Mouse (Mus musculus) heart, embryonic 10.5 days (tissue): ENCODE results near the gene Rab44. TPM values are rescaled to one million over a fixed set of nuclear protein-coding genes. Genes with fewer than 3 reads are reported as not detected.

Experiments
- DNase-seq: peaks from one replicate; pipeline ENCODE4 v3.0.0-alpha.2; 2017; ENCODE audit warnings: low spot score
- H3K27ac ChIP-seq: fragments of 300-500 bp; sonication (generic); 2 replicates; pipeline ENCODE4 v1.5.1; 2016; ENCODE audit warnings: mild to moderate bottlenecking
- H3K27me3 ChIP-seq: fragments of 300-500 bp; sonication (generic); 2 replicates; pipeline ENCODE4 v1.6.1; 2016; ENCODE audit warnings: mild to moderate bottlenecking; ENCODE audit not compliant: poor library complexity, insufficient read depth, severe bottlenecking
- H3K36me3 ChIP-seq: fragments of 300-500 bp; sonication (generic); 2 replicates; pipeline ENCODE4 v1.6.1; 2016; ENCODE audit warnings: mild to moderate bottlenecking, moderate library complexity
- H3K4me1 ChIP-seq: fragments of 300-500 bp; sonication (generic); 2 replicates; pipeline ENCODE4 v1.6.1; 2016; ENCODE audit warnings: mild to moderate bottlenecking
- H3K4me3 ChIP-seq: fragments of 300-500 bp; sonication (generic); 2 replicates; pipeline ENCODE4 v1.5.1; 2016; ENCODE audit warnings: mild to moderate bottlenecking, moderate library complexity
- H3K9me3 ChIP-seq: fragments of 300-500 bp; sonication (generic); 2 replicates; pipeline ENCODE4 v1.6.1; 2016; ENCODE audit warnings: mild to moderate bottlenecking, moderate library complexity
- WGBS: fragments of 180-500 bp; shearing (Covaris S2); methylation state at CpG from one replicate; pipeline ENCODE4 v1.1.7; 2016; 5-methylcytosine and 5-hydroxymethylcytosine counted together
- polyA plus RNA-seq: library from polyadenylated mRNA; unstranded; fragments of >200 nt; fragmentation: Nextera tagmentation; extraction: Ambion mirVana; gene quantifications from 2 replicates; pipeline ENCODE4 v1.2.1, GENCODE M21; 2016

Gene Rab44
- polyA plus RNA-seq, 1 experiment from 2014 or later = 0.48 TPM

GRCm38 (mm10) chr17:29180406-29181127, 66.6 kb downstream of the Rab44 start:
- DNase-seq = no peak
- H3K36me3 ChIP-seq = no peaks in the 10 kb centered on the region
- H3K27me3 ChIP-seq = no peaks in the 10 kb centered on the region
- H3K4me3 ChIP-seq = no peak overlapping the region
- 67% methylated on average over 4 of the region's 4 CpGs for WGBS
- no peaks in the 10 kb centered on the region for H3K9me3 ChIP-seq
- H3K27ac ChIP-seq = no peak overlapping the region
- H3K4me1 ChIP-seq = peaks cover 67% of the 10 kb centered on the region

DNA sequence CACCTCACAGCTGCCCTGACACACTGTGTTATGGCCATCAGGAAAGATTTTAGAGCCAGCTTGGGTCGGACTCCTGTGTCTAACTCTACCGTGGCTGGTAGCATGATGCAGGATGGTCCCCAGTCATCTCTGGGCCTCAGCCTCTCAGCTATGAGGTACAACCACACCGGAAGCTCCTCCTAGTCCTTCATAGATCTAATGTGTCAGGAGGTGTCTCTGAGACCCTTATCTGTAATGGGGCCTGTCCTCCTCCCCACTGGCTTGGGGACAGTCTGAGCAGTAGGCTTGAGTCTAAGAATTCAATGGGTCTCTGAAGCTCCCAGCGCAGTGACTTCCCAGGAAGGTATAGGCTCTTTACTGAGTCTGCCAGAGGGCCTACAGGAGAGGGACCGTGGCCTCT, 67.8 kb downstream of the Rab44 start:
- Histone ChIP-seq H3K27me3 (no peaks in the 10 kb centered on the region), H3K9me3 (no peaks in the 10 kb centered on the region), H3K36me3 (no peaks in the 10 kb centered on the region), H3K27ac (peak overlapping the region; percentile 50), H3K4me3 (no peak overlapping the region), H3K4me1 (peaks cover 64% of the 10 kb centered on the region)
- WGBS = 61% methylated on average over 5 of the region's 5 CpGs
- DNase-seq = no peak

DNA sequence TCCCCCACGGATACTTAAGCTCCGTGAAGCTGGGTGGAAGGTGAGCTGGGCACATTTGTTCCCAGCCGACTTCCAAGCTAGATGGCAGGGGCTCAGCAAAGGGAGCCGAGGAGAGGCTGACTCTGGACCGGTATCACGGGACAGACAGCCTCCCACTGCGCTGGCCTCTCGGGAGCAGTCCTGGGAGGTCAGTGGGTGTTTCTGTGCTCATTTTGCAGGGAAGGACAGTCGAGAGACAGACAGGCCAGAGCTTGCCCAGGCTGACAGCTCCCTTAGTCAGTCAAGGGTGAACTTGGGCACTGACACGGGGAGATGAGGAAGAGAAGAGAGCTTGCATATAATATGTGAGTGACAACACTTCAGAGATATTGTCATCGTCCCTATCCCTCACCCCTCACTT, 69.2 kb downstream of the Rab44 start:
- Histone ChIP-seq H3K36me3 (no peaks in the 10 kb centered on the region), H3K27me3 (no peaks in the 10 kb centered on the region), H3K27ac (0 out of 2 replicates have a peak overlapping the region, but pooled peaks have one; percentile 50), H3K4me1 (peaks cover 71% of the 10 kb centered on the region), H3K4me3 (no peak overlapping the region), H3K9me3 (no peaks in the 10 kb centered on the region)
- 59% methylated on average over 11 of the region's 11 CpGs for WGBS
- DNase-seq = no peak

- Histone ChIP-seq H3K27ac (peak overlapping the region; percentile 69; the same call in 1 of the 2 replicates), H3K9me3 (no peaks in the 10 kb centered on the region), H3K4me1 (peaks cover 66% of the 10 kb centered on the region), H3K4me3 (no peak overlapping the region), H3K27me3 (0 out of 2 replicates have a peak, but pooled peaks cover 8% of the 10 kb centered on the region), H3K36me3 (no peaks in the 10 kb centered on the region)
- WGBS = 49% methylated on average over 7 of the region's 7 CpGs
- DNase-seq = no peak
These were observed 71.6 kb downstream of the Rab44 start for GRCm38 (mm10) chr17:29185376-29186046.

DNA sequence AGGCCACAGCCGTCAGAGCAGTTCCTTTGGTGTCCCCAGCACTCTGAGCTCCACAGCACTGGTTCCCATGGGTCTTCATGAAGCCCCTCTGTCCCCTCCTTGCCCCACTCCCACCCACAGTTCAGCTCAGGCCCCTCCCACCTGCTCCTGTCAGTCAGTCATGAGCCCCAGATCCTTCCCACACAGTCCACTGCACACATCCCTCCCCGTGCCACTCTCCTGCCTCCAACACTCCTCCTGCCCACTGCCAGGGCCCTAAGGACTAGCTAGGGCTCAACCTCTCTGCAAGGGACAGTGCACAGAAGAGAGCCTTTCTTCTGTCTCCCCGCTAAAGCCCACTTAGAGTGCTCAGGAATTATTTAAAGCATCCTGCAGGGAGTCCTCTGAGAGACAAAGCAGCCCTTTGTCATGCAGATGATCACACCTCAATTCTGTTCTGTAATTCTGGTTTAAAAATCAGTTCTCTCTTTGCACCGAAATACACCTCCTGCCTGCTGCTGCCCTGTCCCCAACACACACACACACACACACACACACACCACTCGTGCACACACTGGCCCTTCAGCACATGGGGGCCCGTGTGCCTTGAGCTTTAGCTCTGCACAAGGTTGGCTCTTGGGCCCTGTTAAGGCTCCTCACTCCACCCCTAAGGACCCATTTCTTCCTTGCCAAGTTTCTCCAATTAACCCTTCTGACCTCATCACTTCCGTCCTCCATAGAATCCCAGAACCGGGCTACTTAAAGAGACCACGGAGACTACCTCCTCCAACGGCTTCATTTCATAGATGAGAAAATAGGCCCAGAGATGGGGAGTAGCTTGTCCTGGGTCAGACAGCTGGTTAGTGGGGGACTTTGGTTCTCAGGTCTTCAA, 73.3 kb downstream of the Rab44 start:
- peak overlapping the region; percentile 31; the same call in 1 of the 2 replicates for H3K27ac ChIP-seq
- H3K36me3 ChIP-seq = no peaks in the 10 kb centered on the region
- no peaks in the 10 kb centered on the region for H3K9me3 ChIP-seq
- H3K4me3 ChIP-seq = no peak overlapping the region
- H3K27me3 ChIP-seq = 0 out of 2 replicates have a peak, but pooled peaks cover 8% of the 10 kb centered on the region
- WGBS = 48% methylated on average over 10 of the region's 10 CpGs
- H3K4me1 ChIP-seq = peaks cover 59% of the 10 kb centered on the region
- no peak for DNase-seq

- 7% methylated on average over 12 of the region's 12 CpGs for WGBS
- DNase-seq = no peak
- peaks cover 50% of the 10 kb centered on the region for H3K4me1 ChIP-seq
- peak overlapping the region; percentile 44 for H3K4me3 ChIP-seq
- no peaks in the 10 kb centered on the region for H3K36me3 ChIP-seq
- H3K27ac ChIP-seq = 0 out of 2 replicates have a peak overlapping the region, but pooled peaks have one; percentile 38
- 0 out of 2 replicates have a peak, but pooled peaks cover 8% of the 10 kb centered on the region for H3K27me3 ChIP-seq
- no peaks in the 10 kb centered on the region for H3K9me3 ChIP-seq
These were observed 75.0 kb downstream of the Rab44 start for GRCm38 (mm10) chr17:29188989-29189388.

DNA sequence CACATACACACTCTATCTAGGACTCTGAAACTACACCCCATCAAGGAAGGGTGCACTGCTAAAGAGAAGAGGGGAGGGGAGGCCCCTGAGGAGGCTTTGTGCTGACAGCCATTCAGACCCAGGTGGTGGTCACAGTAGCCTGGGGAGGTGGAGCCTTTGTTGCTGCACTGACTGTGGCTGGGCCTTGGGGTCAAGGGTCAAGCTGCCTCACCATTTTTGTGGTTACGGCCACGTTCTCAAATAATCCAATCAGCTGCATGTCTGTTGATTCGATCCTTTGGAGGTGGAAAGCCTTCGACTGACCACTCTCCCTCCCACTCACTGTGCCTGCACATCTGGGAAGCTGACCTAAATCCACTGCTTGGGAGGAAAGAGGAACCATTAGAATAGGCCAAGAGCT, 81.6 kb downstream of the Rab44 start:
- 0 out of 2 replicates have a peak, but pooled peaks cover 5% of the 10 kb centered on the region for H3K36me3 ChIP-seq
- H3K27me3 ChIP-seq = no peaks in the 10 kb centered on the region
- H3K4me1 ChIP-seq = peaks cover 20% of the 10 kb centered on the region
- no peak overlapping the region; the same call in 1 of the 2 replicates for H3K27ac ChIP-seq
- DNase-seq = no peak
- no peaks in the 10 kb centered on the region for H3K9me3 ChIP-seq
- 53% methylated on average over 4 of the region's 4 CpGs for WGBS
- no peak overlapping the region for H3K4me3 ChIP-seq

Other genes with a start within 250 kb of the Rab44 start
- gene 4930539E08Rik, start 198.8 kb upstream of the Rab44 start, polyA plus RNA-seq = 0.13 and 0.25 TPM in 2 replicates
- 0.21 and 0.26 TPM in 2 replicates for gene Pxt1, start 170.3 kb upstream of the Rab44 start, polyA plus RNA-seq
- gene Kctd20, start 162.2 kb upstream of the Rab44 start, polyA plus RNA-seq = 80.3 and 85.4 TPM in 2 replicates
- gene Stk38, start 106.2 kb upstream of the Rab44 start, polyA plus RNA-seq = 92.2 and 93.7 TPM in 2 replicates
- gene Srsf3, start 81.5 kb upstream of the Rab44 start, polyA plus RNA-seq = 433 and 498 TPM in 2 replicates
- 31.3 and 33.1 TPM in 2 replicates for gene Cdkn1a, start 23.2 kb upstream of the Rab44 start, polyA plus RNA-seq
- 18.0 and 23.3 TPM in 2 replicates for gene Cpne5, start 124.0 kb downstream of the Rab44 start, polyA plus RNA-seq
- gene Ppil1, start 150.0 kb downstream of the Rab44 start, polyA plus RNA-seq = 147 and 188 TPM in 2 replicates
- 79.2 and 94.0 TPM in 2 replicates for gene BC004004, start 154.6 kb downstream of the Rab44 start, polyA plus RNA-seq
- 1.9 and 2.6 TPM in 2 replicates for gene Pi16, start 203.5 kb downstream of the Rab44 start, polyA plus RNA-seq
- 281 and 310 TPM in 2 replicates for gene Mtch1, start 233.8 kb downstream of the Rab44 start, polyA plus RNA-seq
- 2.2 and 3.8 TPM in 2 replicates for gene Fgd2, start 246.8 kb downstream of the Rab44 start, polyA plus RNA-seq